Mouse (Mus musculus) fat pad, adult 2 months (tissue): ENCODE results near the gene Psma5.

ENCODE experiments used
- DNase-seq: peaks from one replicate; pipeline ENCODE4 v3.0.0-alpha.2; 2011; ENCODE audit warnings: low read depth, low spot score; ENCODE audit errors: extremely low read depth

Gene Psma5

DNA sequence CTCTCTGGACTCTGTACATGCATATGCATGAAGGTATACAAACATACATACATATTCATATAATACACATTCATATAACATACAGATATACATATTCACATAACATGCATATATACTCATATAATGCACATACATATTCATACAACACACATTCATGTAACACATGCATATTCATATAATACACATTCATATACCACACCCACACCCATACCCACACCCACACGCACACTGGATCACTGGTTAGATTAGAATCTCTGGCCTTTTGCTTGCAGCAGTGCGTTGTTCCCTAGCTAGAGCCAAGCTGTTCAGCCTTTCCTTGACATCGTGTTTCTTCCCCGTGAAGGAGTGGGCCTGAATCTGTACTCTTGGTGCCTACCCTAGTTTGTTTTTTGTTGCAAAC lies 48.0 kb downstream of the Psma5 start:
- no peak for DNase-seq

DNA sequence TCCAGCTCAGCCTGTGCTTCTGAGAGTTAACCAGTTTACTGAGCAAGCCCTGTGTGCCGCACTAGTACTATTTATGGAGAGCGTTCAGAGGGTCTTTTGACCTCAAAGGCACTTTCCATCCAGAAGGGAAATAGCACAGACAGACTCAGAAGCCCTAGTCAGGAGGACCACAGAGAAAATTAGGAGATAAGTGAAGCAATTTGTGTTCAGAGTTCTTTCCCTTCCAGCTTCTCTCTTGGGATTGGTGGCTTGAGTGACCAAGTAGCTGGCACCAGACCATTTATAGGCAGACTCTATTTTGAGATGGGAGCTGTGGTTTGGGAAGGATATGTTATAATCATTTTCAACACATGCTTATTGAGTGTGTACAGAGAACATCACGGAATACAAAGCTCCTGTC lies 49.7 kb downstream of the Psma5 start:
- no peak for DNase-seq

DNA sequence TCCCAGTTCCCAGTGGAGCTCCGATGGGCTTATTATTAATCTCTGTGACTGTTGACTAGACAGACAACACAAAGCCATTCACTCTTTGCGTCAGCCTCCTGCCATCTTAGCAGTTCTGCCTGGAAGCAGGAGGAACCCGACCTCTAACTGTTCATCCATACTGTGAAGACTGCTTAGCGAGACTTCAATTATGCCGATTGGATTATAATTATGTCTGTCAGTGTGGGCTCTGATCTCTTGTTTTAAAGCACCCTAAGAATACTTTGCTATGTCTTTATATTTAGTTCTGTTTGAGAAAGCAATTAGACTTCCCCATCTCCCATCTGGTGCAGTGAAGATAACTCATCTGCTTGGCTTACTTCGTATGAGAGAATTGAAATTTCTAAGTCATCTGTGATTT lies 50.8 kb downstream of the Psma5 start:
- no peak for DNase-seq

DNA sequence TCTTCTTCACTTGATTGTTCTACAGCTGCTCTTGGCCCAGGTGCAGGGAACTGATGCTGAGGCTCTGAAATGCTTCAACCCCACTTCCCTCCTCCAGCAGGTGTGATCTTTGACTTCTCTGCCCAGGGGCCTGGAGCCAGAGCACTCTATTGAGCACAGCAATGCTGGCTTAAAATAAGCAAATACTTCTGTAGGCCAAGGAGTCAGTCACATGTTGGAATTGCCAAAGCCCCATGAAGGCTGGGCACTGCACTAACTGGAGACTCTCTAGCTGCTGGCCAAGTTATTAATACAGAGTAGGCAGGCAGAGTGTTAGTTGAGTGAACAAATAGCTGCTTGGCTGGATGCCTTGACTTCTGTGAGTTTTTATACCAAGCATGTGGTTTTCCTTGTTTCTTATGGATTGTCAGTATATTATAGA lies 54.2 kb downstream of the Psma5 start:
- DNase-seq = peak; percentile 79

DNA sequence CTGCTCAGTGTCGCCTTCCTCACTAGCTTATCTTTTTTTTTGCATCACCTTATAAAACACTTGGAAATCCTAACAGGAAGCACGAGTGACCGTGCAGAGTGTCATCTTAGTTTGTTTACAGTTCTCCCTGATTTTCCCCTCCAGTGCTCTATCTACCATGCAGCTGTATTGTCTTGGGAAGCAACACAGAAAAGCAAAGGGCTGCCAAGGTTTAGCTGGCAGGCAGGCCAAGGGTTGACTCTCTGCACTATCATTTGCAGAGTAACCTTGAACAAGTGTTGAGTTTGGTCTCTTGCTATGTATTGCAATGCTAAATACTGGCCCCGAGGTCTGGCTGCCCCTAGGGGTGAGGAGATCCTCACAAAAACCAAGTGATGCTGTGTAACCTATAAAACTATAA lies 55.0 kb downstream of the Psma5 start:
- DNase-seq = no peak

DNA sequence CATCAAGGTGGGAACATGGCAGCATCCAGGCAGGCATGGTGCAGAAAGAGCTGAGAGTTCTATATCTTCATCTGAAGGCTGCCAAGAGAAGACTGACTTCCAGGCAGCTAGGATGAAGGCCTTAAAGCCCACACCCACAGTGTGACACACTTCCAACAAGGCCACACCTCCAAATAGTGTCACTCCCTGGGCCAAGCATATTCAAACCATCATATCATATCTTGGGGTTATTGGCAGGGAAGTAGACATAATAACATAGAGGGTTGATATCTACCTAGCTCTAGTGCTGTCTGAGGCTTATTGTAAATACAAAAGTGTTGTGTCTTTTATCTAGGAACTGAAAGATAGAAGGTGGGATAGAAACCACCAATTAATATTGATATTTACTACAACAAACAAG lies 55.7 kb downstream of the Psma5 start:
- no peak for DNase-seq

DNA sequence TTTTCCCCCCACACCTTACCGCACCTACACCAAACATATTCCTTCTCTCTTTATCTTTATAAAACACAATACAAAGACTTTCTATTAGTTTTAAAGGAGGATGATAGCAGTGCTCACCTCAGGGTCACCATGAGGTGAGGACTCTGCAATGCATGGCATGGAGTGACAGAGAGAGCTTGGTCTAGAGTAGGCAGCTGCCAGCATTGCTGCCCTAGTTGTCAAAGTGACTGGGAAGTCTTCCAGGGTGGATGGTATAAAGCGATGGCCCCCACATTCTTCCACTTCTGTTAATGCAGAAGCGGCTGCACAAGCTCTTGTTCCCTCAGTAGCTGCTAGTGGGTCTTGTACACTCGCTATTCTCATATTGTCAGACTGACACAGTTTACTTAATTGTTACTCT lies 56.4 kb downstream of the Psma5 start:
- DNase-seq = no peak

DNA sequence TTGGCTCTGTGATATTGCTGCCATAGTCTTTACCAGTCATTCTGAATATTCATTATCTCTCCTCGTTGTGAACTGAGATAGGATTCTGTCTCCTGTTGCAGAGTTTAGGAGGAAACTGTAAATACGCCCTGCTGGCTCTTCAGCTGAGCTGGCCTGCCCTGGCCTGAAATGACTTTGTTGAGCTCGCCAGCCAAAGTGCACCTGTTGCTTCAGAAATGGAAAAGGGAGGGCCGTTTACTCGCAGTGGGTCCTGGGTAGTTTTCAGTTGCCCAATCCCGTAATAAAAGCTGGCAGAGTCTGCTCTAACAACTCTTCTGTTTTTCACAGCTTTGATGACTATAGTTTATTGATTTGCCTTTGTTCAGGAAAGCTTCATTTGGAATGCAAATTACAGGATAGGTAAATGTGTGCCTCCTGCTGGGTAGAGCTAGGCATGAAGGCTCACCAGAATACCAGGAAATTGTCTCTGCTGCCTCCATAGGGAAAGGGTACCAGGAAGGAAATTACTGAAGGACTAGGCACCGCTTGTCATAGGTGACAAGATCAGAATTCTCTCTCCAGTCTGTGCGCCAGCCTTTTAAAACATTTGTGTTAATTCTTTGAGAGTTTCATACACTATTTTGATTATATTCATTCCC lies 57.4 kb downstream of the Psma5 start:
- DNase-seq = no peak

DNA sequence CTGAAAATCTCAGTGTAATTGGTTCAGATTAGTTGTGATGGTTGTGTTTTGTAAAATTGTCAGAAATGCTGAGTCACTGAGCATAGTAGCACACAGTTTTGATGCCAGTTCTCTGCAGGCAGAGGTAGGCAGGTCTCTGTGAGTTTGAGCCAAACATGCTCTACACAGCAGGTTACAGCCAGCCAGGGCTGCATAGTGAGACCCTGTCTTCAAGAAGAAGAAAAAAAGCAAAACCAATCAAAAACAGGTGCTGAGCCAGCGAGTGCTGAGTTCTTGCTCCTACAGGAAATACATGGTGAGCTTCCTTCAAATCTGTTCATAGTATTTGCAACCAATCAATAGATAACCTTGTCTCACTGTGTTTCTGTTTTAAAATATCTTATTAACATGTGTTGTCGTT lies 61.8 kb downstream of the Psma5 start:
- DNase-seq = no peak

DNA sequence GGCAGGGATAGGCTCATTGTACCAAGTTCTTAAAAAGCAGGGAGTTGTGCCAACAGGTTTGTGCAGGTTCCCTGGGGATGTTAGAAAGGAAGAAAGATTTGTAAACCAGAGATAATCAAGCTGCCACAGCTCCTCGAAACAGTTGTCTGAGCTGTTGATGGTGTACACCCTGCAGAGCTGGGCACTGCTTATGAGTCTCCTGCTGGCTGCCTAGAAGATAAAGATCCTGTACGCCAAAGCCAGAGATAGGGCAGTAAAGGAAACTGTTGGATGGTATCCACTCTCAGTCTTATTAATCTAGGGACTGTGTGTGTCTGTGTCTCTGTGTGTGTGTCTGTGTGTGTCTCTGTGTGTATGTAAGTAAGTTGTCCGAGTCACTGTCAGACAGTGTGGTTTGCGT lies 64.9 kb downstream of the Psma5 start:
- no peak for DNase-seq

DNA sequence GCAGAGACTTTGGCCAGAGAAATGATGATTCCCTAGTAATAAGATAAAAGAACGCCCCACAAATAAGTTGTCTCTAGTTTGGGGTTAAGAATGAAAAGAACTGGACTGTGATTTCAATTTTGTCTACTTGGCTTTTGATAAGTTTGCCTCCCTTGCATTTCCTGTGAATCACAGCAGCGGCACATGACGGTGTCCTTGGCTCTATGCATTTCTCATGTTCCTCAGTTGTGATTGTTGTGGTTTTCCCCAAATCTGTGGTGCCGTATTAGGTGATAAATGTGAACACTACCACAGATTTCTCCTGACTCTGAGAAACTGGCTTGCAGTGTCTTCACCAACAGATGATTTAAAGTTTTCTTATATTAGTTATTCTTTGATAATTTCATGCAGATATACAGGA lies 65.4 kb downstream of the Psma5 start:
- no peak for DNase-seq

DNA sequence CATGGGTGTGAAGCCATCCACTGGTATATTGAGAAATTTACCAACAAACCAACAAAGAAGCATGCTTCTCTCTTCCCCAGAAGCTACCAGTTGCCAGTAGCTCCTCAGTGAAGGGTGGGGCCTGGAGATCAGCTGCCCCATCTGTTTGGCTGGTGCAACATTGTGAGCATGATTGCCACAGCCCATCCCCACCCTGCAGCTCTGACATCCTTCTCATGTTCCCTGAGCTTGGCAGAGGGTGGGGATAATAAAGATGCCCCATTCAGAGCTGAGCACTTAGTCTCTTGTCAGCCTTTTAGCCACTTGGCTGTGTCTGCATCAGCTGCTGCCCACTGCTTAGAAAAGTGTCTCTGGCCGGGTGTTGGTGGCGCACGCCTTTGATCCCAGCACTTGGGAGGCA lies 66.2 kb downstream of the Psma5 start:
- no peak for DNase-seq

DNA sequence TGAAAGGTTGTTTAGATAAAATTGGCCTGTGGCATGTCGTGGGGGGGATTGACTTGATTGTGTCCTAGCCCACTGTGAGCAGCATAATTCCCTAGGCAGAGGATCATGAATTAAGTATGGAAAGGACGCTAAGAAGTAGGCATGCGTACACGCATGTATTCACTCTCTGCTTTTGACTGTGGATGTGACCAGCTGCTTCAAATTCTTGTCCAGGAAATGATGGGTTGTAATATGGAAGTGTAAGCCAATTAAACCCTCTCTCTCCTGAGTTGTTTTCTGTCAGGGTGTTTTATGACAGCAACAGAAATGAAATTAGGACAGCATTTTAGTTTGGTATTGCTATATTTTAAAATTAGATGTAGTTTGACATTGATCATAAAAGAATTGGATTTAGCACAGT lies 68.1 kb downstream of the Psma5 start:
- no peak for DNase-seq

DNA sequence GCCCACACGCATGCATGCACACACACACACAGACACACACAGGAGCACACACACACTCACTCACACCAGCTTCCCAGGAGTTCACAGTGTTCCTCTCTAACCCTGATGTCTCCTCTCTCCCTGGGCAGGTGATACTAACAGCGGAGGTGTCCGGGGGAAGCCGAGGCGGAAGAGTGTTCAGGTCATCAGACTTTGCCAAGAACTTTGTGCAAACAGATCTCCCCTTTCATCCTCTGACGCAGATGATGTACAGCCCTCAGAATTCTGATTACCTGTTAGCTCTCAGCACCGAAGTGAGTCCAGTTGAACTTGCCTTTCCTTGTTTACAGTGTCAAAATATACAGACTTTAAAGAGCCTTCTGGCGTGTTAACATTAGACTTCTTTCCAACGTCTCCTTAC lies 68.8 kb downstream of the Psma5 start:
- DNase-seq = no peak

DNA sequence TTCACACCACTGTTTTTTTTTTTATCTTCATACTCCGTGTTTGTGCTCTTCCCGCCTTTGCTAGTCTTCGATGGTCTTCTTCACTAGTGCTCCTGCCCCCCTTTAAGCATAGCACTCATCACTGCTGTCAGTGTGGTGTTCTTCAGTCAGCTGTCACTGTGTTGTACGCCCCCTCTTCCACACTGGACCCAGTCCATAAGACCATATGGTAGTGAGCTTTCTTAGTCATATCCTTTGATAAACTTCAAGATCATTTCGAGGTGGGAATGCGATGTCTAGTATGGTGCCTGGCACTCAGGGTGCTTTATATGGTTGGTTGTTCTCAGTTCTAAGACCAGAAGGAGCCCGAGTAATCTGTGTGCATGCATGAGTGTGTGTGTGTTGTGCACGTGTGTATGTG lies 70.5 kb downstream of the Psma5 start:
- no peak for DNase-seq

DNA sequence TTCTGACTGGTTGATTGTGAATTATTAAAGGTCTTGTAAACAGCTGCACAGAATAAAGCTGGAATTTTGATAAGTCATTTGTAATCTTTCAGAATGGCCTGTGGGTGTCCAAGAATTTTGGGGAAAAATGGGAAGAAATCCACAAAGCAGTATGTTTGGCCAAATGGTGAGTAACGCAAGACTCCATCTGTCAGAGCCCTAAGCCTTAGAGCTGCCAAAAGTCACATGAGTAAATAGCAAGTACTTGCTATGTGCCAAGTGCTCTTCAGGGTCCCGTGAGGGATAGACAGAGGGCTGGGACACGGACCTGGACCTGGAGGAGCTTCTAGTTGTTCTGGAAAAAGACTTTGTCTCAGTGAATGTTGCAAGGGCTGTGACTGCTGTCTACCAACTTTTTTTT lies 71.2 kb downstream of the Psma5 start:
- DNase-seq = no peak

DNA sequence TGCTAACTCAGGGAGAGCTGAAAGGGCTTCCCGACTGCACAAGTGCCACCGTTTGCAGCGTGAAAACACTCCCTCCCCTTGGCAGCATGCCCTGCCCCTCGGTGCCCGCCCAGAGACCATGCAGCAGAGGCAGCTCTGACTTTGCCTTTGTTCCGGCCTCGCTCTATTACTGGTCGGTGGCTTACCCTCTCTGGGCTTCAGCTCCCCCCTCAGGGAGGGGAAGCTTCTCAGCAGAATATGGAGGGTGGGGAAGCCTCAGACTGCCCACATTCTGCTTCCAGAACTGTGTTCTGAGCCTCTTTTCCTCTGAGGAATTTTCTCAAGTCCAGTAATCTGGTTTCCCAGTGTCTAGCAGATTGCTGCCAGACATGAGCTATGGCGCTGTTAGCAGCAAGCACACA lies 71.7 kb downstream of the Psma5 start:
- no peak for DNase-seq
